Mouse (Mus musculus): Measurements from ENCODE around the gene Arpc1b. TPM values are rescaled to one million over a fixed set of nuclear protein-coding genes. Genes with fewer than 3 reads are reported as not detected.
"Not testable (repeated sequence)": the region's sequence is repeated elsewhere in the genome, so short reads cannot be mapped to it uniquely, and the experiment has no call there.

Gene Arpc1b
- total RNA-seq, 2 experiments from 2014 or later: 226 to 243 TPM

- DNase-seq (ENCODE audit: low spot score in 2 of 2): no peak
Measured at GRCm38 (mm10) chr5:145112566-145112965, 1.4 kb upstream of the Arpc1b start.

GRCm38 (mm10) chr5:145113416-145113815 is 599 bp upstream of the Arpc1b start:
- no peak for DNase-seq (ENCODE audit: low spot score in 2 of 2)

GRCm38 (mm10) chr5:145114606-145115473 is 825 bp downstream of the Arpc1b start:
- DNase-seq (ENCODE audit: low spot score in 2 of 2): peak; percentile 30 to 48

- no peak for DNase-seq (ENCODE audit: low spot score in 2 of 2)
Measured at GRCm38 (mm10) chr5:145115736-145116135, 1.7 kb downstream of the Arpc1b start.

- DNase-seq (ENCODE audit: low spot score in 2 of 2): no peak
Measured at GRCm38 (mm10) chr5:145116316-145116715, 2.3 kb downstream of the Arpc1b start.

GRCm38 (mm10) chr5:145116916-145117315 is 2.9 kb downstream of the Arpc1b start:
- peak in 1 of 2 experiments; percentile 57 for DNase-seq (ENCODE audit: low spot score in 2 of 2)

GRCm38 (mm10) chr5:145118005-145118404 is 4.0 kb downstream of the Arpc1b start:
- no peak for DNase-seq (ENCODE audit: low spot score in 2 of 2)

- DNase-seq (ENCODE audit: low spot score in 2 of 2): no peak
Measured at GRCm38 (mm10) chr5:145118461-145118860, 4.4 kb downstream of the Arpc1b start.

GRCm38 (mm10) chr5:145119385-145119784 is 5.4 kb downstream of the Arpc1b start:
- no peak for DNase-seq (ENCODE audit: low spot score in 2 of 2)

- DNase-seq (ENCODE audit: low spot score in 2 of 2): no peak
Measured at GRCm38 (mm10) chr5:145120921-145121320, 6.9 kb downstream of the Arpc1b start.

GRCm38 (mm10) chr5:145123396-145123795 is 9.4 kb downstream of the Arpc1b start:
- no peak for DNase-seq (ENCODE audit: low spot score in 2 of 2)

- no peak for DNase-seq (ENCODE audit: low spot score in 2 of 2)
Measured at GRCm38 (mm10) chr5:145126580-145126979, 12.6 kb downstream of the Arpc1b start.

GRCm38 (mm10) chr5:145129124-145129523 is 15.1 kb downstream of the Arpc1b start:
- no peak for DNase-seq (ENCODE audit: low spot score in 2 of 2)

- not testable (repeated sequence) for DNase-seq (ENCODE audit: low spot score in 2 of 2)
Measured at GRCm38 (mm10) chr5:145129773-145130172, 15.8 kb downstream of the Arpc1b start.

GRCm38 (mm10) chr5:145130191-145130590 is 16.2 kb downstream of the Arpc1b start:
- DNase-seq (ENCODE audit: low spot score in 2 of 2): no peak

- no peak for DNase-seq (ENCODE audit: low spot score in 2 of 2)
Measured at GRCm38 (mm10) chr5:145130995-145131394, 17.0 kb downstream of the Arpc1b start.

- not testable (repeated sequence) for DNase-seq (ENCODE audit: low spot score in 2 of 2)
Measured at GRCm38 (mm10) chr5:145133275-145133674, 19.3 kb downstream of the Arpc1b start.

GRCm38 (mm10) chr5:145138836-145139235 is 24.8 kb downstream of the Arpc1b start:
- no peak for DNase-seq (ENCODE audit: low spot score in 2 of 2)

GRCm38 (mm10) chr5:145139571-145140519 is 25.8 kb downstream of the Arpc1b start, which contains the start of the genes Pdap1 and Bud31:
Gene Pdap1 (minus strand): TSS chr5:145140238.
Gene Bud31 (plus strand): TSS chr5:145140362.
- DNase-seq (ENCODE audit: low spot score in 2 of 2): peak; percentile 89 to 92

- DNase-seq (ENCODE audit: low spot score in 2 of 2): no peak
Measured at GRCm38 (mm10) chr5:145140611-145141010, 26.6 kb downstream of the Arpc1b start.

GRCm38 (mm10) chr5:145147748-145148147 is 33.7 kb downstream of the Arpc1b start:
- DNase-seq (ENCODE audit: low spot score in 2 of 2): no peak

- DNase-seq (ENCODE audit: low spot score in 2 of 2): no peak
Measured at GRCm38 (mm10) chr5:145149294-145149693, 35.3 kb downstream of the Arpc1b start.
